Mouse (Mus musculus): Measurements from ENCODE around the gene Grip1.

DNA sequence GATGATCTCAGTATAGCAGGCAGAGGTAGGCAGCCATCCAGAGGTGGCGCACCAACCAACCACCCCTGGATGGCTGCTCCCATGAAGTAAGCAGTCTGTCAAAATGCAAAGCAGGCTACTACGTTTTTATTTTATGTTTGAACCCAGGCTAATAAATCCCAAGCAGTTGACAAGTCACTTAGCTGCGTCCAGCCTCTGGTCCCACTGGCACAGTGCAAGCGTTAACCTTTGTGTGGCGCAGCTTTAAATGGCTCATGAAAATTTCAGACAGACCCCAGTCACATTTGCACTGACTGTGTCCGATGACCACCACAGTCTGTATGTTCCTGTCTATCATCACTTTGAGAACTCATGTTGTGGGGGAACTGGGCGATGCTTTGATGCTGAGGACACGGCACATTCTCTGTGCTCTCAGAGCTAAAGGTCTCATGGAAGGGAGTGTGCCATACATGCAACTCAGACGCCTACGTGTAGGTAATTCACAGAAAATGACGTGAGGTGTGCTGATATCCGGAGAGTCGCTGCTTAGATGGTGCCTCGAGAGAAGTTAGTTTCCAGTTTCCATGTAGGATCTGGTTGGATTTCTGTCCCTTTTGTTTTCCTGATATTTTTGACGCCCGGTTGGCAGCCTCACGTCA lies 29.6 kb downstream of the Grip1 start:
- TF ChIP-seq EP300 (optimal IDR thresholded peaks at IDR 0.05) (no peak), CTCF (IDR thresholded peaks at IDR 0.05; ENCODE audit: low read depth) (no peak)

All from stomach, postnatal 0 days (tissue).